Mouse (Mus musculus): ENCODE measurements around the gene Zfr2. TPM values are rescaled to one million over a fixed set of nuclear protein-coding genes. Genes with fewer than 3 reads are reported as not detected.

The Zfr2 gene
- total RNA-seq (2023): 4.9 TPM

GRCm38 (mm10) chr10:81232580-81233225, at the start of gene Zfr2:
Gene Zfr2, plus strand, starts transcription at chr10:81233155.

GRCm38 (mm10) chr10:81183805-81184204, 49.1 kb upstream of the Zfr2 start, which contains the start of gene 4930442H23Rik:
Gene 4930442H23Rik, minus strand, starts transcription at chr10:81183849.

GRCm38 (mm10) chr10:81201807-81202758, 30.9 kb upstream of the Zfr2 start, which contains the start of gene Nmrk2:
Gene Nmrk2, minus strand, starts transcription at chr10:81202051.

GRCm38 (mm10) chr10:81230438-81231332, 2.3 kb upstream of the Zfr2 start, which contains the start of gene Atcay:
Gene Atcay, minus strand, starts transcription at chr10:81230833.

DNA sequence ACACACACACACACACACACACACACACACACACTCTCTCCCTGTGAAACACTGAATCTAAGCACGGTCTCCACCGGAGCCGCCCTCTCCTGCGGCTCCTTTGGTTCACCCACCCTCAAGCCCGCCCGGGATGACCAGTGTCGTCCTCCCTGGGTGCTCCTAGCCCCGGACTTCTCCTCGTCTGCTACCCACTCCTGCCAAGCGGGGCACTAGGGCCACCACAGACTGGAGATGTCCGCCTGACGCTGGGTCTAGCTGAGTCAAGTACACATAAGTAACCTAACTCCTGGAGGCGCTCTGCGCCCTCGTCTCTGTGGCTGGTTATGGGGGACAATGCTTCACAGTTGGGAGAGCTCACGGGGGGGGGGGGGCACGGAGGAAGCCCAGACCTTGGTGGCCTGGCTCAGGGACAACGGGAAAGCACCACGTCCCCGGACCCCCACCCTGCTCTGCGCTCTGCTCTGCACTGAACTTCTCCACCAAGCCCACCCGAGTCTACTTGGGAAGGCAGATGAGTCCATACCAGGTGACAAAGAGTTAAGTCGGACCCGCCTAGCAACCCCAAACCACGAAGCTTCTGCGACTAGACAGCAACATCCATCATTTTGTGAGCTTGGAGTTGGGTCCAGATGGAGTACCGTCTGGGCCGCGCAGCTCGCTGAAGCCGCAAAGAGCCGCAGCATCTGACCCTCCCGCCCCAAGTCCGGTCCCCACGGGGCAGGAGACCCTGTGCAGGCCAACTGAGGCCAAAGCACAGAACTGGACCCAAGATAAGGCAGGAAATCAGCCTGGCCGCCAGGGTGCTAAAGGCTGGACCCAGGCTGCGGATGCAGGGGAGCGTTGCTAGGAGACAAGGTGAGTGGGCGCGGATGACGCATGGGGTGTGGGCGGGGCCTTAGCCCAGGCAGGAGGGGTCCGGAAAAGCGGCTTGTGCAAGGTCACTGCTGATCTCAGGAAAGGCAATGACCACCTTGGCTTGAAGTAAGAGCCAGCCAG, 19.8 kb downstream of the Zfr2 start, which contains the start of gene Matk:
Gene Matk, plus strand, starts transcription at position 512 of the 996 bp plus-strand sequence.

GRCm38 (mm10) chr10:81266211-81267105, 33.5 kb downstream of the Zfr2 start, which contains the start of the genes Mrpl54 and Apba3:
Gene Mrpl54, minus strand, starts transcription at chr10:81266934.
Gene Apba3, plus strand, starts transcription at chr10:81266960.

GRCm38 (mm10) chr10:81291511-81292104, 58.7 kb downstream of the Zfr2 start, which contains the start of gene Tjp3:
Gene Tjp3, minus strand, starts transcription at chr10:81291581.

GRCm38 (mm10) chr10:81292554-81293333, 59.8 kb downstream of the Zfr2 start, which contains the start of gene Pip5k1c:
Gene Pip5k1c, plus strand, starts transcription at chr10:81292963.

Other genes starting within 250 kb of the Zfr2 start
- gene Gng7, start 218.2 kb upstream of the Zfr2 start, total RNA-seq (2023): not detected
- not detected for gene Diras1, start 207.5 kb upstream of the Zfr2 start, total RNA-seq (2023)
- 17.1 TPM for gene Slc39a3, start 195.7 kb upstream of the Zfr2 start, total RNA-seq (2023)
- 55.5 TPM for gene Sgta, start 173.0 kb upstream of the Zfr2 start, total RNA-seq (2023)
- gene Thop1, start 163.1 kb upstream of the Zfr2 start, total RNA-seq (2023): 13.4 TPM
- gene Creb3l3, start 134.3 kb upstream of the Zfr2 start, total RNA-seq (2023): not detected
- 128 TPM for gene Map2k2, start 127.2 kb upstream of the Zfr2 start, total RNA-seq (2023)
- gene Zbtb7a, start 97.9 kb upstream of the Zfr2 start, total RNA-seq (2023): 58.9 TPM
- gene Pias4, start 65.2 kb upstream of the Zfr2 start, total RNA-seq (2023): 34.9 TPM
- gene Eef2, start 56.5 kb upstream of the Zfr2 start, total RNA-seq (2023): 2,367 TPM
- 62.3 TPM for gene Dapk3, start 50.1 kb upstream of the Zfr2 start, total RNA-seq (2023)
- gene 4930442H23Rik, start 49.3 kb upstream of the Zfr2 start, total RNA-seq (2023): not detected
- gene Nmrk2, start 31.1 kb upstream of the Zfr2 start, total RNA-seq (2023): not detected
- 0.50 TPM for gene Atcay, start 2.3 kb upstream of the Zfr2 start, total RNA-seq (2023)
- 15.3 TPM for gene Matk, start 19.8 kb downstream of the Zfr2 start, total RNA-seq (2023)
- gene Mrpl54, start 33.8 kb downstream of the Zfr2 start, total RNA-seq (2023): 104 TPM
- gene Apba3, start 33.8 kb downstream of the Zfr2 start, total RNA-seq (2023): 45.7 TPM
- gene Tjp3, start 58.4 kb downstream of the Zfr2 start, total RNA-seq (2023): 4.3 TPM
- 128 TPM for gene Pip5k1c, start 59.8 kb downstream of the Zfr2 start, total RNA-seq (2023)
- 47.9 TPM for gene Cactin, start 87.9 kb downstream of the Zfr2 start, total RNA-seq (2023)
- 26.1 TPM for gene Tbxa2r, start 95.6 kb downstream of the Zfr2 start, total RNA-seq (2023)
- not detected for gene Gipc3, start 110.1 kb downstream of the Zfr2 start, total RNA-seq (2023)
- gene Hmg20b, start 117.3 kb downstream of the Zfr2 start, total RNA-seq (2023): 55.4 TPM
- 5.4 TPM for gene Mfsd12, start 124.3 kb downstream of the Zfr2 start, total RNA-seq (2023)
- gene 4930404N11Rik, start 132.7 kb downstream of the Zfr2 start, total RNA-seq (2023): 7.5 TPM
- 27.2 TPM for gene Fzr1, start 145.4 kb downstream of the Zfr2 start, total RNA-seq (2023)
- 32.6 TPM for gene Dohh, start 151.3 kb downstream of the Zfr2 start, total RNA-seq (2023)
- 4.7 TPM for gene Gm48551, start 151.3 kb downstream of the Zfr2 start, total RNA-seq (2023)
- 9.7 TPM for gene Gm48552, start 155.8 kb downstream of the Zfr2 start, total RNA-seq (2023)
- gene Smim24, start 159.9 kb downstream of the Zfr2 start, total RNA-seq (2023): 2.2 TPM
- 20.3 TPM for gene Nfic, start 222.5 kb downstream of the Zfr2 start, total RNA-seq (2023)
- 1.2 TPM for gene Celf5, start 249.6 kb downstream of the Zfr2 start, total RNA-seq (2023)